Mouse (Mus musculus) forelimb bud, embryonic 11.5 days (tissue): ENCODE measurements around the gene Dpp6.

Experiments used
- DNase-seq: peaks from one replicate; pipeline ENCODE4 v3.0.0-alpha.2; 2012; ENCODE audit warnings: low read depth, low spot score

Dpp6 gene

DNA sequence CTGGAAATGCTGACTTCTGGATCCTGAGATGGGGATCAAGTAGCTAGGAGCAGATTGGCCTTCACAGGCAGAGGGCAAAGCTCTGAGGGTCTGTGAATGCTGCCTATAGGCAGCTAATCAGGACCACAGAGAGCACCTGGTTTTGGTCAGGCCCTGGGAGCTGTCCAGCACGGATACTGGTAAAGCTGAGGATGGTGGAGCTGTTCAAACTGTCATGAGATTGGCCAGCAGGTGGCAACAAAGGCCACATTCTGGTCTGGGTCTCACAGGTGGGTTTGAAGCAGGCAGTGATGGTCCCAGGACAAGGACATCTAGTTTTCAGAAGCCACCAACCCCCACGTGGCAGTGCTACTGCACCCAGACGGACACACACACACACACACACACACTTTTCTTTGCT is 920.2 kb downstream of the Dpp6 start:
- peak; percentile 91 for DNase-seq

GRCm38 (mm10) chr5:27739216-27739615 is 922.2 kb downstream of the Dpp6 start:
- no peak for DNase-seq

GRCm38 (mm10) chr5:27744944-27745343 is 927.9 kb downstream of the Dpp6 start:
- no peak for DNase-seq

DNA sequence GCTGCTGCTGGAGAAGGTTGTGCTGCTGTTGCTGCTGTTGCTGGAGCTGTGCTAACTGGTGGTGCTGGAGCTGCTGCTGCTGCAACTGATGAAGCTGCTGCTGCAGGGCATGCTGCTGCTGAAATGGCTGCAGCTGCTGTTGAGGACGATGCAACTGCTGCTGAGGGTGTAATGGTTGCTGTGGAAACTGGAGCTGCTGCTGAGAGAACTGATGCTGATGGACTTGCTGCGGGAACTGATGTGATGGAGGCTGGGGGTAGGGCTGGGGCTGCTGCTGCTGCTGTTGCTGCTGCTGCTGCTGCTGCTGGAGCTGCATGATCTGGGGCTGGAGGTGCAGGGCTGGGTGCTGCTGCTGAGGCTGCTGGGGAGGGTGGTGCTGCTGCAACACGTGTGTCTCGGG is 948.8 kb downstream of the Dpp6 start:
- DNase-seq, result no peak

- DNase-seq, result no peak
These were observed 950.9 kb downstream of the Dpp6 start for GRCm38 (mm10) chr5:27767948-27768347.
